Mouse (Mus musculus) embryonic facial prominence, embryonic 13.5 days (tissue): ENCODE measurements around the gene Pum2. TPM values are rescaled to one million over a fixed set of nuclear protein-coding genes. Genes with fewer than 3 reads are reported as not detected.

Experiments
- ATAC-seq: fragments of 200-750 bp; cut with Nextera tagmentation; 2 replicates; pipeline ENCODE4 v1.8.0; 2017; ENCODE audit warnings: low read depth; ENCODE audit not compliant: insufficient number of reproducible peaks, insufficient read depth, low FRiP score, low TSS enrichment
- H3K27ac ChIP-seq: fragments of 300-500 bp; sonication (generic); 2 replicates; pipeline ENCODE4 v1.5.1; 2015; ENCODE audit warnings: moderate library complexity, mild to moderate bottlenecking, inconsistent platforms
- H3K27me3 ChIP-seq: fragments of 300-500 bp; sonication (generic); 2 replicates; pipeline ENCODE4 v1.6.1; 2015; ENCODE audit warnings: mild to moderate bottlenecking, inconsistent platforms
- H3K36me3 ChIP-seq: fragments of 300-500 bp; sonication (generic); 2 replicates; pipeline ENCODE4 v1.6.1; 2015; ENCODE audit warnings: mild to moderate bottlenecking, inconsistent platforms
- H3K4me1 ChIP-seq: fragments of 300-500 bp; sonication (generic); 2 replicates; pipeline ENCODE4 v1.6.1; 2015; ENCODE audit warnings: inconsistent platforms
- H3K4me2 ChIP-seq: fragments of 300-500 bp; sonication (generic); 2 replicates; pipeline ENCODE4 v1.6.1; 2015; ENCODE audit warnings: moderate library complexity, mild to moderate bottlenecking, inconsistent platforms
- H3K4me3 ChIP-seq: fragments of 300-500 bp; sonication (generic); 2 replicates; pipeline ENCODE4 v1.5.1; 2015; ENCODE audit warnings: mild to moderate bottlenecking, inconsistent platforms
- H3K9ac ChIP-seq: fragments of 300-500 bp; sonication (generic); 2 replicates; pipeline ENCODE4 v1.6.1; 2015; ENCODE audit warnings: mild to moderate bottlenecking, inconsistent platforms
- H3K9me3 ChIP-seq: fragments of 300-500 bp; sonication (generic); 2 replicates; pipeline ENCODE4 v1.6.1; 2016; ENCODE audit warnings: inconsistent platforms
- WGBS: fragments of 180-500 bp; shearing (Covaris S2); methylation state at CpG from one replicate; pipeline ENCODE4 v1.1.7; 2015; ENCODE audit warnings: mixed read lengths; 5-methylcytosine and 5-hydroxymethylcytosine counted together
- polyA plus RNA-seq: library from polyadenylated mRNA; unstranded; fragments of >200 nt; fragmentation: Nextera tagmentation; extraction: Ambion mirVana; gene quantifications from 2 replicates; pipeline ENCODE4 v1.2.1, GENCODE M21; 2015

Gene Pum2
- polyA plus RNA-seq, 1 experiment from 2014 or later: 50.2 TPM

DNA sequence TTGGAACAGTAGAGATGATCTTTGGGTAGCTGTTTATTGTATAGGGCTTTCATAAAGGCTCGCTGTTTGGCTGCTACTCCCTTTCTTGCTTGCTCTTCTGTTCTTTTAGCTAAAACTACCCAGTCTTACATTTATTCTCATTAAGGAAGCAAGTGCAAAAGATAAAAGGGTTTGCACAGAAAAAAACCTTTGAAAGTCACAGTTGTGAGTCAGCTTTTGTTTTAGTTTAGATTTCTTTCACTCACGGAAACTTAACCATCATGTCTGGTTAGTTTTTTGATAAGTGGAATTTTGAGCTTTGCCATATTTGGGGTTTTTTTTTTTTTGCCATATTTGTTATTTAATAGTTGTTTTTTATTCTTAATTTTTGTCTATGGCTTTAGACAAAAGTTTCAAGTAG is 38.7 kb downstream of the Pum2 start:
- Histone ChIP-seq H3K4me3 (no peak overlapping the region), H3K36me3 (peaks cover 37% of the 10 kb centered on the region), H3K4me2 (no peak overlapping the region), H3K9ac (no peak overlapping the region), H3K27me3 (no peaks in the 10 kb centered on the region), H3K9me3 (no peaks in the 10 kb centered on the region), H3K27ac (no peak overlapping the region), H3K4me1 (no peaks in the 10 kb centered on the region)
- WGBS: 84% methylated on average over 2 of the region's 2 CpGs
- ATAC-seq: no peak

DNA sequence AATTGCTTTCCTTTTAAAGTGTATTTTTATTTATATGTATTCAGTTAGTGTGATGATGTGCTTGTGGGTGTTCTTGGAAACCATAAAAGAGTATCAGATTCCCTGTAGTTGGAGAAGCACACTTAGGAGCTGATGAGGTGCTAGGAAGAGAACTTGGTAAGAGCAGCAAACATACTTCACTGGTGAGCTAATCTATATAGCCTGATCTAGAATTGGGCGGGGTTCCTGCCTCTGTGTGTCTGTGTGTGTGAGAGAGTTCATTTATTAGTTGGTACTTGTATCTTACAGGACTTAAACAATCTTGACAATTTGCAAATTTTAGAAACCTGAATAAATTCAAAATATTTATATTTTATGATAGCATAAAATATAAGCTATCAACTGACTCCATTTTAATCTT is 42.2 kb downstream of the Pum2 start:
- Histone ChIP-seq H3K36me3 (peaks cover 29% of the 10 kb centered on the region), H3K9ac (no peak overlapping the region), H3K4me1 (no peaks in the 10 kb centered on the region), H3K27ac (no peak overlapping the region), H3K4me3 (no peak overlapping the region), H3K27me3 (no peaks in the 10 kb centered on the region), H3K9me3 (no peaks in the 10 kb centered on the region), H3K4me2 (no peak overlapping the region)
- no peak for ATAC-seq
- WGBS: 97% methylated on average over 1 of the region's 1 CpGs

DNA sequence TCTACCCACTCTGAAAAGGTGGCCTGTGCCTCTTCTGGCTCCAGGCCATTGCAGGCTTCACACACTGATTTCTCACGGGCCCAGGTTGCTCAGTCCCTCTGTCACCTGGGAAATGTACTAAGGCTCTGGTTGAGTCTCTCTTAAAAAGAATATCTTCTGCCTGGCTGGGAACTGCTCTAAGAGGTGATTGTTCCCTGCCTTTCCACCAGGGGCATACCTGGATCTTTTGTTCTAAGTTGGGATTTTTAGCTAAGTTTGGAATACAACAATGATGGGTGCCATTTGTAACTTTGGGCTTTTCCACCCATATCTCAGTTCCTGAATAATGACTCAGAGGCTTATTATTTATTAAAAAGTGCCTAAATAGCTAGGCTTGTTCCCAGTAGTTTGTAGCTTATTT is 53.0 kb downstream of the Pum2 start:
- H3K4me1 ChIP-seq: no peaks in the 10 kb centered on the region
- H3K27me3 ChIP-seq: no peaks in the 10 kb centered on the region
- no peaks in the 10 kb centered on the region for H3K9me3 ChIP-seq
- 50% methylated on average over 1 of the region's 1 CpGs for WGBS
- peaks cover 54% of the 10 kb centered on the region for H3K36me3 ChIP-seq
- H3K4me3 ChIP-seq: no peak overlapping the region
- no peak overlapping the region for H3K4me2 ChIP-seq
- no peak overlapping the region for H3K27ac ChIP-seq
- no peak for ATAC-seq
- no peak overlapping the region for H3K9ac ChIP-seq

DNA sequence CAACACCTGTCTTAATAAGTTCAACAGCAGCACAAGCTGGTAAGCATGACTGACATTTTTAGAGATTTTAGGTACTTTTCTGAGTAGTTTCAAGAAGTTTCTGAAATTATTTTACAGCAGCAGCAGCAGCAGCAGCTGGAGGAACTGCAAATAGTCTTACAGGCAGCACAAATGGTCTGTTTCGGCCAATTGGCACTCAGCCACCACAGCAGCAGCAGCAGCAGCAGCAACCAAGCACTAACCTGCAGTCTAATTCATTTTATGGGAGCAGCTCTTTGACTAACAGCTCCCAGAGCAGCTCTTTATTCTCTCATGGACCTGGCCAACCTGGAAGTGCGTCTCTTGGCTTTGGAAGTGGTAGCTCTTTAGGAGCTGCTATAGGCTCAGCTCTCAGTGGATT is 54.8 kb downstream of the Pum2 start:
- no peak overlapping the region for H3K27ac ChIP-seq
- peaks cover 44% of the 10 kb centered on the region for H3K36me3 ChIP-seq

DNA sequence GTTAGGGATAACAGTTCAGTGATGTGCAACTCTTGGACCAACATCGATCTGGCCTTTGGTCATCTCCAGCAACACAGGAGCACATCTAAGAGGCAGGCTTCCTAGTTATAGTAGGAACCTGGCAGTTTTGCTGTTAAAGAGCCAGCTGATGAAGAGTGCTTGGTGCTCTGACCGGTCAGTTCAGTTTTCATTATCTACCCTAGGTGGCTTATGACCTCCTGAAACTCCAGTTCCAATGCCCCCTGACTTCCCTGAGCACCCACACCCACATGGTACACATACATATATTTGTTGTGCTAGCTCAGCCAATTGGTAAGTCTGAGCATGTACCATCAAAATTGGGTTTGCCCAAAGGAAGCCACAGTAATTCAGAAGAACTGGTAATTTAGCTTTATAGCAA is 79.7 kb downstream of the Pum2 start:
- peaks cover 72% of the 10 kb centered on the region for H3K36me3 ChIP-seq
- no peak for ATAC-seq
- 92% methylated on average over 2 of the region's 2 CpGs for WGBS
- H3K4me3 ChIP-seq: no peak overlapping the region
- no peak overlapping the region for H3K27ac ChIP-seq
- no peak overlapping the region for H3K4me2 ChIP-seq
- 0 out of 2 replicates have a peak, but pooled peaks cover 5% of the 10 kb centered on the region for H3K9me3 ChIP-seq
- no peaks in the 10 kb centered on the region for H3K4me1 ChIP-seq
- no peaks in the 10 kb centered on the region for H3K27me3 ChIP-seq
- no peak overlapping the region for H3K9ac ChIP-seq

More for the DNA sequence above, 54.8 kb downstream of the Pum2 start:
- Histone ChIP-seq H3K27me3 (no peaks in the 10 kb centered on the region), H3K4me3 (no peak overlapping the region), H3K9me3 (no peaks in the 10 kb centered on the region), H3K9ac (no peak overlapping the region), H3K4me1 (no peaks in the 10 kb centered on the region), H3K4me2 (no peak overlapping the region)
- WGBS: 90% methylated on average over 2 of the region's 2 CpGs
- ATAC-seq: no peak

DNA sequence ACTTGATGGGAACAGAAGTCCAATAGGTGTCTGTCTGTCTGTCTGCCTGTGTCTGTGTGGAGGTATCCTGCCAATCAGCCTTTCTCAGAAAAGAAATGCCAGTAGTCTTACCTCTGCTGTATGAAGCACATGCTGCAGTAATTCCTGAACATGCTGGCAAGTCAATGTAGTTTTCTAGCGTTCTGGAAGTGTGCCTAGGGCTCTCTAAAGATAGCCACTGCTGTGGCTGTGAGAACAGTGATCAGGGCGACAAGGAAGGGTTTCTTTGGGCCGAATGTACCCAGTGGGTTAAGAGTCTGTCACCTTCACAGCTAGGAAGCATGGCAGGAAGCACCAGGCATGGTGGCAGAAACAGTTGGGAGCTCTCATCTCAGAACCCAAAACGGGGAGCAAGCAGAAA is 80.2 kb downstream of the Pum2 start:
- Histone ChIP-seq H3K27ac (no peak overlapping the region), H3K36me3 (peaks cover 67% of the 10 kb centered on the region), H3K4me3 (no peak overlapping the region), H3K9me3 (0 out of 2 replicates have a peak, but pooled peaks cover 5% of the 10 kb centered on the region), H3K27me3 (no peaks in the 10 kb centered on the region), H3K9ac (no peak overlapping the region), H3K4me1 (no peaks in the 10 kb centered on the region), H3K4me2 (no peak overlapping the region)
- ATAC-seq: no peak
- 77% methylated on average over 4 of the region's 4 CpGs for WGBS

DNA sequence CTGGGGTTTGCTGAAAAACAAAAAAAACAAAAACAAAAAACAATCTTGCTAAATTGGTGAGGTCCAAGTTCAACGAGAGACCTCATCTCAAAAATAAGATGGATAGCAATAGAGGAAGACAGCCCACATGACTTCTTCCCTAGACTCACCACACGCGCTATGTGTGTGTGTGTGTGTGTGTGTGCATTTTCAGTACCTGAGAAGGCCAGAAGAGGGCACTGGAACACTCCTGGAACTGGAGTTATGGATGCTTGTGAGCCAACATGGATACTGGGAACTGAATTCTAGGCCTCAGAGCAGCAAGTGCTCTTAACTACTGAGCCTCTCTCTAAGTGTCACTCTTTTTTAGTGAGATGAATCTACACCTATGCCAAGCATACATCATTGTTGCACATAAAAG is 84.1 kb downstream of the Pum2 start:
- no peak for ATAC-seq
- WGBS: 99% methylated on average over 3 of the region's 3 CpGs
- H3K4me1 ChIP-seq: peaks cover 7% of the 10 kb centered on the region; the same call in 1 of the 2 replicates

DNA sequence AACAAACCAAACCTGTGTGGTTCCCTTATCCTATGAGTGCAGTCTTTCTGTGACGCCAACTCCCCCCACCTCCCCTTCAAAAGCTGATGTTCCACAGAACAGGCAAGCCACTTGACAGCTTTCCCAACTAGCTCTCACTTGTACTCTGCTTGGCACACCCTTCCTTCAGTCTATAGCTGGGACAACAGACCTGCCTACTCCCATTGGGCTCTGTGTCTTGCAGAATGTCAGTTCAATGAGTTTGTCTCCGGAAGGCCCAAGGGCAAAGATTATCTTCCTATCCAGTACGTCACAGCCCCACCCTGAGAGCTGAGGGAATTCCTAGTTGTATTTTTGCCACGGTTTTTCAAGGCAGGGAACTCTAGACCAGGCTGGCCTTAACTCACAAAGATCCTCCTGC is 85.2 kb downstream of the Pum2 start:
- no peak for ATAC-seq
- Histone ChIP-seq H3K27ac (no peak overlapping the region), H3K4me1 (peaks cover 10% of the 10 kb centered on the region; the same call in 1 of the 2 replicates), H3K4me2 (no peak overlapping the region), H3K4me3 (no peak overlapping the region), H3K27me3 (no peaks in the 10 kb centered on the region), H3K9ac (no peak overlapping the region), H3K9me3 (0 out of 2 replicates have a peak, but pooled peaks cover 5% of the 10 kb centered on the region), H3K36me3 (peaks cover 37% of the 10 kb centered on the region)
- 70% methylated on average over 4 of the region's 4 CpGs for WGBS

More for the DNA sequence above, 84.1 kb downstream of the Pum2 start:
- Histone ChIP-seq H3K4me3 (no peak overlapping the region), H3K9me3 (0 out of 2 replicates have a peak, but pooled peaks cover 5% of the 10 kb centered on the region), H3K9ac (no peak overlapping the region), H3K36me3 (peaks cover 48% of the 10 kb centered on the region), H3K4me2 (no peak overlapping the region), H3K27ac (no peak overlapping the region), H3K27me3 (no peaks in the 10 kb centered on the region)

DNA sequence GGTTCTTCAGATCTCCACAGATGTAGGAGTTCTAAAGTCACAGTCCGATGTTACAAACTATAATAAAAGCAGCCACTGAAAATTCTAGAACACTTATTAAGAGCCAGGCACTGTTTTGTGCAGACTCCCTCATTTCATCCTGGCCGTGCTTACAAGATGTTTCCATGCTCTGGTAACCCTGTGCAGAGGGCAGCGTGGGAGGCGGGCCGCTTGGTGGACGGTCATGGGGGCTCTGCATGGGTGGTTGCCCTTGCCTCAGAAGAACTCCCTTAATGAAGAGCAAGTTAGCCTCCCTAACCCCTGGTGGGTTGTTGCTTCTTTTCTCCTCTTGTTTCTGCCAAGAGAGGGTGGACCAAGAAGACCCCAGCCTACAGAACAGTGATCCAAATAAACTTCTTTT is 85.8 kb downstream of the Pum2 start:
- ATAC-seq: no peak
- H3K9ac ChIP-seq: no peak overlapping the region
- H3K27ac ChIP-seq: no peak overlapping the region
- peaks cover 10% of the 10 kb centered on the region; the same call in 1 of the 2 replicates for H3K4me1 ChIP-seq
- no peak overlapping the region for H3K4me2 ChIP-seq
- H3K9me3 ChIP-seq: 0 out of 2 replicates have a peak, but pooled peaks cover 5% of the 10 kb centered on the region
- H3K36me3 ChIP-seq: peaks cover 33% of the 10 kb centered on the region
- H3K4me3 ChIP-seq: no peak overlapping the region
- 88% methylated on average over 6 of the region's 6 CpGs for WGBS
- H3K27me3 ChIP-seq: no peaks in the 10 kb centered on the region

DNA sequence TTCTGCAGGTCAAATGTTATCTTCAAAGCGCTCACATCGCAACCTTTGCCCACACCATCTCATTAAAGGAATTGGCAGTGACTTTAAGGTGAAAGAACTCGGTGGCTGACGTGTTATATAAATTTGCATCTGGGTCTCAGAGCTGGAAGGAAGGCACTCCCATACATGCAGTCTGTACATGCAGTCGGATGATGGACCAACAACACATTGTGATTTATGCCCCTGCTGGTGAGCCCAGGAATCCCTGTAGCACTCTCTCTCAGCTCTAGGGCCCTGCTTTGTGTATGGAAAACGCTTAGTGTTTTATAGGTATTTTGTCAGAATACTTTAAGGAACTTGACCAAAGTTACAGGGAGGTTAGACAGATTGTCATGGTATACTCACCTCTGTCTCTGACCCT is 86.6 kb downstream of the Pum2 start:
- H3K4me1 ChIP-seq: peaks cover 10% of the 10 kb centered on the region; the same call in 1 of the 2 replicates
- 86% methylated on average over 6 of the region's 6 CpGs for WGBS
- no peaks in the 10 kb centered on the region for H3K27me3 ChIP-seq
- no peak overlapping the region for H3K4me2 ChIP-seq
- ATAC-seq: no peak
- no peak overlapping the region for H3K9ac ChIP-seq
- H3K27ac ChIP-seq: no peak overlapping the region
- peaks cover 25% of the 10 kb centered on the region for H3K36me3 ChIP-seq
- H3K4me3 ChIP-seq: no peak overlapping the region
- H3K9me3 ChIP-seq: 0 out of 2 replicates have a peak, but pooled peaks cover 5% of the 10 kb centered on the region

DNA sequence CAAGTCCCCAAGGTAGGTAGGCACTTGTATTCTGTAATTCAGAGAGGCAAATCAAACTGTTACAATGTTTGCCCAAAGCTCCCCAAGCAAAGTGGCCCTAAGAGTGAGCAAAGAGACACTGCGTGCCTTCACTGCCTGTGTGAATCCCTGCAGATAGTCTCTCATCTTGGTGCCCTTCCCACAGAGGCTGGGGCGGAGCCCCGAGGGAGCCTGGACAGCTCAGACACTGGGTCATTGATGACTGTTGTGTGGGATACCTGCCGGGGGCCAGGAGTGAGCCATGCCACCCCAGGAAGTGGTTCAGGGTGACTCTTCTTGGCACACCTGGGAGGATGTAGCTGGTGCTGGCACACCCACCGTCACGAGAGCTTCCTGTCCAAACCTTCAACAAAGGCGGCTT is 87.1 kb downstream of the Pum2 start:
- Histone ChIP-seq H3K27me3 (no peaks in the 10 kb centered on the region), H3K27ac (no peak overlapping the region), H3K4me3 (no peak overlapping the region), H3K4me2 (no peak overlapping the region), H3K9me3 (0 out of 2 replicates have a peak, but pooled peaks cover 5% of the 10 kb centered on the region), H3K36me3 (peaks cover 22% of the 10 kb centered on the region), H3K4me1 (peaks cover 10% of the 10 kb centered on the region; the same call in 1 of the 2 replicates), H3K9ac (no peak overlapping the region)
- WGBS: 81% methylated on average over 7 of the region's 7 CpGs
- no peak for ATAC-seq

DNA sequence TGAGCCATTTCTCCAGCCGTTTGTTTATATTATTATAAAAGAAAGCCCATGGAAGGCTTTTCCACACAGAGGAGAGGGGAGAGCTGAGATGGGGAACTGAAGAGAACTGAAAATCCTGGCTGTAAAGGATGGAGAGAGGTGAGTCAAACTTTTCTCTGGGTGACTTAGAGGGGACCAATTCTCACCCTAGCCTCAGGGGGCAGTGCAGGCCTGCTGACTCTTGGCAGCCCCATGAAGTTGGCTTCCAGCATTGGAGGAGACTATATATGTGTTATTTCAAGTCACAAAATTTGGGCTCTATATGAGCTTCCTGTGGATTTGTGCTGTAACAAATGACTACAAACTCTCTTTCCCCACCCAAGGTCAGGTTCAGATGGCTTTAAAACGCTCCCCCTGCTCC is 88.7 kb downstream of the Pum2 start:
- H3K36me3 ChIP-seq: peaks cover 6% of the 10 kb centered on the region
- 0 out of 2 replicates have a peak, but pooled peaks cover 5% of the 10 kb centered on the region for H3K9me3 ChIP-seq
- no peak overlapping the region for H3K4me2 ChIP-seq
- no peak for ATAC-seq
- 68% methylated on average over 2 of the region's 2 CpGs for WGBS
- peaks cover 10% of the 10 kb centered on the region; the same call in 1 of the 2 replicates for H3K4me1 ChIP-seq
- H3K9ac ChIP-seq: no peak overlapping the region
- H3K4me3 ChIP-seq: no peak overlapping the region
- H3K27me3 ChIP-seq: no peaks in the 10 kb centered on the region
- peak overlapping the region; percentile 16; the same call in 1 of the 2 replicates for H3K27ac ChIP-seq
